Mouse (Mus musculus) lung, postnatal 10 days (tissue): ENCODE measurements around the gene Trappc11.
A peak's percentile ranks its signal among the peaks of the same experiment; 100 is the strongest.
"Not testable (repeated sequence)": the region's sequence is repeated elsewhere in the genome, so short reads cannot be mapped to it uniquely, and the experiment has no call there.

Experiments used
- DNase-seq: peaks from one replicate; pipeline ENCODE4 v3.0.0; 2021

Trappc11 gene

DNA sequence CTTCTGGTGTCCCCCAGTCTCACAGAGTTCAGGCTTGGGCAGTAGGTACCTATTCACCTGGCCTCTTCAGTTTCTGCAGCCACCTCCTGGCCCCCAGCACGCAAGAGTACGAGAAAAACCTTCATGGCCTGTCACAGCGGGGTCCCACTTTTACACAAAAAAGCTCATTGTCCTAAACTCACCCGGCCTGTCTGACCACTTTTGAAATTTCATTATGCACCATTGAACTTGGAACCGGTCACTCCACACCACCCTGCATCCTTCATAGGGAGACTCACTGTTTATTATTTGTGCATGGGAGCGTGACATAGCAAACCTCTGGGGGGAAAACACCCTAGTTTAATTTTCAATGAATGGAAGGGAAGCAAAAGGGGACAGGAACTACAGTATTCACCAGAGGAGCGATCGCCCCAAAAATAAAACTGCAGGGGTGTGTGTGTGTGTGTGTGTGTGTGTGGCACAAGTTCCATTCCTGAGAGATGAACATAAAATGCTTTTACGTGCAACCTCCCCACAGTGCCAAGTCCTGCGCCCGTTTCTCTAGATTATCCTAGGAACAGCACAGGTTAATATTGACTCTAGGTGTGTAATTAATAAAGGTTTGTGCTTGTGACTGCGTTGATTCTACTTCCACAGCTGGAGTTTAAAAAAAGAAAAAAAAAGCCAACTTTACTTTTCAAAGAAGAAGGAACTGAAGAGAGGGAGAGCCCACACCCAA, 50.8 kb downstream of the Trappc11 start:
- no peak for DNase-seq

DNA sequence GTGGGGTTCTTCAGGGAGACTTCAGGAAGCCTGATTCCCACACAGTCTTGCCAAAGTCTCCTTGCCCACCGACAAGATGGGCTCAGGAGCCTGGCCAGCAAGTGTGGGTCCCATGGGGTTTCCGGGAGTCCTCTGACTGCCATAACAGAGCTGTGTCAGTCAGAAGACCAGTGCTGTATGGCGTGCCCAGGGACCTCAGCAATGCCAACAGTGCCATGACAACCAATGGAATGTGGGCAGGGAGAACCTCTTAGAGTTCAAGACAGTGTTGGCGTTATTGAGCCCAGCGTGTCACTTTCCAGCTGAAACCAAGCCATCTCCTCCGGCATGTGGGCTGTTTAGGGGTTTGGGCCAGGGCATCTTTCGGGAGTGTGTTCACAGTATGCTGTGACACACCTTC, 53.2 kb downstream of the Trappc11 start:
- DNase-seq = no peak

DNA sequence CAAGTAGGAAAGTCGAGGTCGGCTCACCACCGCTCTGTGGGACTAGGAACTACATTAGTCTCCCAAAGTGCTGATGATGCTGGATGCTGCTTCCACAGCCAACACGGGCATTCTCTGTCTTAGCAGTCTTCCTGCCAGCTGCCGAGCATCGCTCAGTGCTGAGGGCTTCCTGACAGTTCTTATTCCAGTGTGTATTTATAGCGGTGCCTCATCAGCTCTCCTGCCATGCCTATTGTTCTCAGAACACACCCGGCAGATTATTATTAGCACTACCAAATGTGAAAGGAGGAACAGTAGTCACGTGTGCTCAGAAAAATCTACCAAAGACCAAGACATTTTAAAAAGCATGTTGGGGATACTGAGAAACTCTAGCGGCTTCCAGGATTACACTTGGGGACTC, 71.6 kb downstream of the Trappc11 start:
- DNase-seq = peak; percentile 38

DNA sequence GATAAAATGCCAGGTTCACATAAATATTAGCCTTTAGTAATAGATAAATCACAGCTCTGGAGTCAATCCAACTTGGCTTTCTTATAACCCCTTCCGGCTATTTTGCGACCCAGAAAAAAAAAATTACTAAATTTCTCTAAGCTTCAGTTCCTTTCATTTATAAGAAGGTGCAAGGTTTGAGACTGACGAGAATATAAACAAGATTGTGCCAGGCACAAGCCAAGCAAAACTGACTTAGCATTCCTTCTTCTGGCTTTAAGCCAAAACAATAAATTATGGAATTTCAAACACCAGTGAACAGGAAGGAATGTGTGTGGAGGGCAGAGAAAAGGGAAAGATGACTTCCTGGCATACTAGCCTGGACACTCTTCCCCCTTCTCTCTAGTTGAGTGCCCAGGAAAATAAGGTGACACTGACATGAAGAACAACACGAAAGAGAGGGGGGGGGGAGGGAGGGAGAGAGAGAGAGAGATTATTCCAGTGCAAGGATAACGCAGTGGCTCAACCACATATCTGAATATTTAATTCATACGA, 74.0 kb downstream of the Trappc11 start:
- no peak for DNase-seq

DNA sequence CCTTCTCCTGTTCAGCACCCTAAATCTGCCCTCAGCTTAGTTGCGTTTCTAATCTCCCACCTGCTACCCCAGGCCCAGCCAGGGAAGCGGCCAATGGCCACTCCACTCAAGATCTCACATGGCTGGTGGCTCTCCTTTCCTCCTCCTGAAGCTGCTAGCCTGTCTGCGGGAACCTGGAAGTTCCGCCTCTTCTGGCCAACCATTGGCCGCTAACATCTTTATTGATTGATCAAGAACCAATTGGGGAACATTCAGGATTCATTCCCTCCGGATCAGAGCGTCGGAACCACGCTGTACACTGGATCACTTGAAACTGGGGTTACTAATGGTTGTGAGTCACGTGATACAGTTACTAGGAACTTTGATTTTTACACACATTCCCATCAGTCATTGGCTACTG, 74.7 kb downstream of the Trappc11 start:
- peak; percentile 26 for DNase-seq

DNA sequence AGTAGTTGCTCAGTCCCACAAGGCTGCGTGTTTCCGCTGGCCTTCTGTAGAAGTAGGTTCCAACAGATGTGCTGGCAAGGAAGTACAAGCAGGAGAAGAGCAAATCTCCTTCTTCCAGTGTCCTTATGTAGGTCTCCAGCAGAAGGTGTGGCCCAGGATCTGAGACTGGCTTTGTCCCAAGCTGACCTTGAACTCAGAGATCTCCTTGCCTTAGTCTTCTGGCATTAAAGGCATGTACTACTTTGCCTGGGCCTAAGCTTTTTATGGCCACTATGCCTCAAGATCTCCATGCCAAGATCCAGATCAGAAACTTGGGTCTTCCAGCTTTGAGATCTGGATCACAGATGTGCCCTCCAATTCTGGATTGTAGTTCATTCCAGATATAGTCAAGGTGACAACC, 84.1 kb downstream of the Trappc11 start:
- DNase-seq = not testable (repeated sequence)

DNA sequence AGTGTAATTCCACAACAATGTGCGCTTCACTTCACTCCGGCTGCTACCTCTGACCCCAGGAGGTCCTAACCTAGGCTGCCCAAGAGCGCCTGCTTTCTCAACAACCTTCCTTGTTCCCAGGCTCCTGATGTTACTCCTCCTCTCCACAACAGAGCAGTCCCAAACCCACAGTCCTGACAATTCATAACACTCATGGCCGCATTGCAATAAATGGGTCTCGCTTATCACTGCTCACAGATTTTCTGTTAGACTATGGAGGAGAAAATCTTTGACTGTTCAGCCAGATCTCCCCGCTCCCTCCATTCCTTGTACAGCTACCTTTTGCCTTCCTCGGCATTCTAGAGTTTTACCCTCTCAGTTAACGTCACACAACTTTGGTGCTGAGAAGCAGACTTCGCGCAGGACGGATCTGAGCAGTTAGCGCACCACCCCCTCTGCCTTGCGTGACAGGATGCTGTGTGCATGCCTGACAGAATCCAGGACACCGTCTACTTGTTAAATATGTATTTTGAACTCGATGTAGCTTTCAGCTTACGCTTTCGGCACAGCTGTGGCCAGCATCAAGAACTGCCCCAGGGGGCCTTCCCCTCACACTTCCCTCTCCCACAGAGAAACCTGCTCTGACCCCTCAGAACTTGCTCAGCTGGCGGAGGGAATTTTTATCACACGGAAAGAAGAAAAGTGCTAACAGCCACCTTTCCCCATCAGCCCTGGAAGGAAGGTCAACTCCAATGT, 86.8 kb downstream of the Trappc11 start, which contains the start of gene Stox2:
Gene Stox2, minus strand, starts transcription at position 51 of the 735 bp plus-strand sequence.
- no peak for DNase-seq
